Mouse (Mus musculus): ENCODE measurements around the gene Mmp25.

Gene Mmp25

DNA sequence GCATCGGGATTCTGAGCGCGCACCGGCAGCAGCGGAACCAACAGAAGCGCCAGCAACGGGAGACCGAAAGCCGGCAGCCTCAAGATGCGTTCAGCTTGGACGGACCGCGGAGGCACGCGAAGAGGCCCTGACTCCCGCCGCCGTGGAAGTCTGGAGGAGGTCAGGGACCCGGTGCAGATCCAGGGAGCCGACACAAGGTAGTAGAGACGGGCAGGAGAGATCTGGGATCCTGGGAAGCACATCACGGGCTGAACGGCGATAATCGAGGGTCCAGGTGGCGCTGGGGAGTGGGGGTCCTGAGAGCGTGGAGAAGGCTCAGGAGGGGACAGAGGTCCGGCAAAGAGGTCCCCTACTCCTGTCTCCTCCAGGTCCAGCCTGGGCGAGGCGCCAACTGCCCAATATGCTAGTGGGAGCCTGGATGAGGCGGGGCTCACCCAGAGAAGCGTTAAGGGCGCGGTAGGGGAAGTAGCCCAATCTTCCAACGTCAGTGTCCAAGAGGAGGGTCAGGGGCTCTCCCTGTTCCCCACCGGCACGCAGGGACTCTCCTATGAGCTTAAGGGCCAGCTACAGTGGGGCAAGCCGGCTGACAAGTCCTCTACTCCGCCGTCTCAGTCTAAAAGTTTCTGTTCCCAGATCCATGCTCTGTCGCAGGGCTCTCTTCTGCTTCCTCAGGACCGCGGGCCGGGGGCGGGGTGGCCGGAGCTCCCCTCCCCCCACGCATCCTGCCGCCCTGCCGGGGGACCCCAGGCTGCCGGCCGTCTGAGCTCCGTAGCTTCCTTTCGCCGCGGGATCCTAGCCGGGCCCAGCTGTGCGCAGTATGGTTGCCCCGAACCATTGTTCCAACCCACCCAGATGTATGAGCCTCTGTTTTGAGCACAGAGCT, at the start of gene Mmp25:
Gene Mmp25, minus strand, starts transcription at position 665 of the 883 bp plus-strand sequence.
- DNase-seq (ENCODE audit: low spot score in 2 of 2), result peak in 1 of 2 experiments; percentile 60

DNA sequence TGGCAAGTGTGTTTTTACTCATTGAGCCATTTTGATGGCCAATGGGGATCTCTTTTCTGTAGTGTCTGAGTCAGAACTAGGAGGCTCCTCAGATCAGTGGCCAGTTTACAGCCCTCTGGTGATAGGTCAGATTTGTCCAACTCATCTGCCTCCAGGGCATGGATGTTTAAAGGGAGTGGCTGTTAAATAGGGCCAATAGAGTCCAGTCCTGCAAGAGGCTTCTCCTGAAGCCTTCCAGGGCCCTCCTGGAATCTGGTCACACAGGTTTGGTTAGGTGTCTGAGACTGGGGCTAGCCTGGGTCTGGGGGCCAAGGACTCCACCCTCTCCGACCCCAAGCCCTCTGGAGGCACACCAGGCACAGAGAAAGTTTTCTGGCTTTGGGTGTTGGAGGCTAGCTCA, 49.4 kb upstream of the Mmp25 start:
- no peak for DNase-seq (ENCODE audit: low spot score in 2 of 2)

DNA sequence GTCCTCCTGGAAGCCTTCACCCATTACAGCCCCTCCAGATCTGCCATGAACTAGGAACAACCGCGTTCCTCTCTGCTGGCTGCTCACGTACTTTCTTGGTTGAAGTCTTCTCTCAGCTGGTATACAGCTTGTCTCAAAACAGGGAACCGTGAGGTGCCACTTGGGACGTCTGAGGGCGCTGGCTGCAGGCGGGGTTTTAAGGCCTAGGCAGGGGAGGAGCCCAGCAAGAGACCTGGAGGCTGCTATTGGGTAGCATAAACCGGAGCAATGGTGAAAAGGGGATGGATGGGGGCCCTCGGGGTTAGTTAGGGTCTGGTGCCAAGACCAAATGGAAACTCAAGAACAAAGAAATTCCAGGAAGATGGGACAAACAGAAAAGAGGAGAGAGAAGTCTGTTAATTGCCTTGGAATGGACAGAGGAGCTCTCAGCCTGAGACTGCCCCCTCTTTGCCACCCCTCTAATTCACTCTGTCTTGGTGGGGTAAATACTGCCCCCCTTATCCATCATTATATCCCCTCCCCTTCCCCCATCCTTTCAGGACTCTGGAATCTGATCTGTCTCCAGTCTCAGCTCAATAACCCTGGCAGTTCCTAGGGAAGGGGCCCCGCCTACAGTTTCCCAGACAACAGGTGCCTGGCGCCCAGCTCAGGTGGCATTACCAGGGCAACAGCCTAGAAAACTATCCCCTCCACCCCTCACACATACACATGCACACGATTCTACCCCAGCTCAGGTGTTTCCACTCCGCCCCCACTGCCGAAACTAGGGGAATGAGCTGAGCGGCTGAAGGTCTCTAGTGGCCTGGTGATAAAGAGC, 39.0 kb upstream of the Mmp25 start, which contains the start of gene Cldn9:
Gene Cldn9, minus strand, starts transcription at position 171 of the 817 bp plus-strand sequence.
- no peak for DNase-seq (ENCODE audit: low spot score in 2 of 2)

DNA sequence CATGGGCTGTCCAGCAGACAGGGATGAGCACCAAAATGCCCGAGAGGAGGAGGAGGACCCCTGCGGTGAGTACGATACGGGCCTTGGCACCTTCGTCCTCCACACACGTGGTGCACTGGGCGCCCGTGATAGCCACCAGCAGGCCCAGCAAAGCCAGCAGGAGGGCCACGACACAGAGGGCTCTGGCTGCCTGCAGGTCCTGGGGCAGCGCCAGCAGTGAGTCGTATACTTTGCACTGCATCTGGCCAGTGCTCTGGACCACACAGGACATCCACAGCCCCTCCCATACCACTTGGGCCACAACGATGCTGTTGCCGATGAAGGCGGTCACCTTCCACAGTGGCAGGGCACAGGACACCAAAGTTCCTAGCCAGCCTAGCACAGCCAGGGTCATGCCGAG, 38.1 kb upstream of the Mmp25 start:
- no peak for DNase-seq (ENCODE audit: low spot score in 2 of 2)

DNA sequence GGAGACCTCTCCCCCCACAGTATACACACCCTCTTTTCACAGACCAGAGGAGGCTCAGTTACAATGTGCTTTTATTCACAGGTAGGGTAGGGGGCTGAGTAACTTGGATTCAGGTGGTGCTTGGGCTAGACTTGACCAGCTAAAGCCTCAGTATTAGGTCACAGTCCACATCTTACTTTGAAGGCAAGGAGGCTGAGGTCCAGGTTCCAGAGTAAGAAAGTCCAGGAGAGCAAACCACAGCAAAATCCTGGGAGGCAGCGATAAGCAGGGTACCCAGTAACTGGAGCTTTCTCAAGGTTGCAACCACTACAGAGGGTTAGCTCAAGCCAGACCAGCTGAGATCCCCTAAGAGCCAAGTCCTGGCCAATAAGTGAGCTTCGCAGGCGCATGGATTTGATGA, 37.5 kb upstream of the Mmp25 start:
- no peak for DNase-seq (ENCODE audit: low spot score in 2 of 2)

DNA sequence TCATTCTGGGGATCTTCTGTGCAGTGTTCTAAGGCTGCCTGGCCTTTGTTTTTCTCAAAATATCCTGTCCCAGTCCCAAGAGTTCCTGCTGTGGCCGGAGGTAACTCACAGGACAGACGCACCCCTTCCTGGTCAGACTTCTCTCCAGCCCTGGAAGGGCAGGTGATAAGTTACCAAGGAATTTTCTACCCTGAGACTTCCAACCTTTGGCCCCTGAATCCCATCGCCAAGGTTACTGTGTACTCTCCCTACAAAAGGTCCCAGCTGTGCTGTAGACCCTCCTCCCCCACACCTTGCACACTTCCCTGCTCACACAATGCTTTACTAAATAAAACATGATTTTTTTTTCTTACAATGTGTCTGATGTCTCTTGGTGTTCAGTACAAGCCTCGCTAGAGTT, 37.0 kb upstream of the Mmp25 start:
- no peak for DNase-seq (ENCODE audit: low spot score in 2 of 2)

DNA sequence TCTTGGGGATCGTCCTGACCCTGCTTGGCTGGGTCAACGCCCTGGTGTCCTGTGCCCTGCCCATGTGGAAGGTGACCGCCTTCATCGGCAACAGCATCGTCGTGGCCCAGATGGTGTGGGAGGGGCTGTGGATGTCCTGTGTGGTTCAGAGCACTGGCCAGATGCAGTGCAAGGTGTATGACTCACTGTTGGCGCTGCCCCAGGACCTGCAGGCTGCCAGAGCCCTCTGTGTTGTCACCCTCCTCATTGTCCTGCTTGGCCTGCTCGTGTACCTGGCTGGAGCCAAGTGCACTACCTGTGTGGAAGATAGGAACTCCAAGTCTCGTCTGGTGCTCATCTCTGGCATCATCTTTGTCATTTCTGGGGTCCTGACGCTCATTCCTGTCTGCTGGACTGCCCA, 36.0 kb upstream of the Mmp25 start:
- no peak for DNase-seq (ENCODE audit: low spot score in 2 of 2)

DNA sequence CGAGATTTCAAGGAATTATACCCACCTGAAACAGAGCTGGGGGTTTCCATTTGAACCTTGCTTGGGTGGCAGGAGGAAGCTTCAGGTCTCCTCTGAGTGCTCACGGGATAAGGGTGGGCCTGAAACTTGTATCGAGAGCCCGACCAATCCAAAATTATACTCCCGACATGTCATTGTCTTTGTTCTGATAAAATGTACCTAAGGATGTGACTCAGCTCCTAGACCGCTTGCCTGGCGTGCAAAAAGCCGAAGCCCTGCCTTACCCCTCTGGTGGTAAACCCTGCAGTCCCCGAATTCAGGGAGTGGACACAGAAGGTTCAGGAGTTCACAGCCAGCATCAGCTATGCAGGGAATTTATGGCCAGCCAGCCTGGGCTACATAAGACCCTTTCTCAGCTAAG, 35.3 kb upstream of the Mmp25 start:
- DNase-seq (ENCODE audit: low spot score in 2 of 2), result no peak

DNA sequence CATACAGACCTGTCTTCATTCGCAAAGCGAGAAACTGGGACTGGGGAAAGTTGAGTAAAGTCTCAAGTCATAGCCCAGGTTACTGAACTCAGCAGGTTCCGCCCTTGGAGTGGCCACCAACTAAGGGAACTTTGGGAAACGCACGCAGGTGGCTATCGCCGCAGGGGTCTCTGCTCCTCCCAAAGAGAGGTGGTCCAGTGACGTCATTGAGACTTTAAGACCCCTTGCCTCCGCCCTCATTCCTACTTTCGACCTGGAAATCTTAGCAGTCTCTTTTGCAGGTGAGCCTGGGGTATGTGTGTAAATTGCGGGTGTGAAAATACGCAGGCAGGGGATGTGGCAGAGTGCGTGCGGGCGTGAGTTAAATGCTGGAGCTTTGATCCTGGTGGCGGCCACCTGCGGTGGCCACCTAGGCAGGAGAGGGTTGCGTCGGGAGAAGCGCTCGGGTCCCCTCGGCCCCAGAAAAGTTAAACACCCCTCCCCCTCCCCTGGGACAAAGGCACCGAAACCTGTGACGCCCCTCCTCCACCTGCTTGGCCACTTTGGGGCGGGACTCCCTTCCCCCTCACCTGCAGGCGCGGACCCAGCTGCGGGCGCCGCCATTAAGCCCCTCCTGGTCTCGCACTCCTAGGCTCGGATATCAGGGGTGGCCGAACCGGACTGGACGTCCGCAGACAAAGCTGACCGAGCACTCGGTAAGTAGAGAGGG, 34.2 kb upstream of the Mmp25 start, which contains the start of gene Cldn6:
Gene Cldn6, plus strand, starts transcription at position 123 of the 709 bp plus-strand sequence.
- DNase-seq (ENCODE audit: low spot score in 2 of 2), result no peak

DNA sequence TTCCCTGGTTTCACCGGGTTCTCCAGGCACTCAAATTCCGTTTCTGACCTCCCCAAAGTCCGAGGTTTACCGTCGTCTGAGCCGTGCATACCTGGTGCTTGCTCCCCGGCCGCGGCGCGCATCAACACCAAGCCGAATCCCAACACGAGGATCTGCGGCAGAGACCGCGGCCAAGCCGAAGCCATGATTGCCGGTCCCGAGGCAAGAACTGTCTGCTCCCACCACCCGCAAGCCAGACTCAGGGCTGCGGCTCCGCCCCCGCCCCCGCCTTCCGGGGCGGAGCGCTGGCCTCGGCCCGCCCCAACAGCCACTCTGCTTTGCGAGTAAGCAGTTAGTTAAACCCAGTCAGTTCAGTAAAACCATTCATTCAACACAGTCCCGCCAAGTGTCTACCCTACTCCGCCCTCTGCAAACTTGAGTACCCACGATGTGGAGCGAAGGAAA, 32.2 kb upstream of the Mmp25 start, which contains the start of gene Tnfrsf12a:
Gene Tnfrsf12a, minus strand, starts transcription at position 233 of the 444 bp plus-strand sequence.
- DNase-seq (ENCODE audit: low spot score in 2 of 2), result peak; percentile 78 to 83

DNA sequence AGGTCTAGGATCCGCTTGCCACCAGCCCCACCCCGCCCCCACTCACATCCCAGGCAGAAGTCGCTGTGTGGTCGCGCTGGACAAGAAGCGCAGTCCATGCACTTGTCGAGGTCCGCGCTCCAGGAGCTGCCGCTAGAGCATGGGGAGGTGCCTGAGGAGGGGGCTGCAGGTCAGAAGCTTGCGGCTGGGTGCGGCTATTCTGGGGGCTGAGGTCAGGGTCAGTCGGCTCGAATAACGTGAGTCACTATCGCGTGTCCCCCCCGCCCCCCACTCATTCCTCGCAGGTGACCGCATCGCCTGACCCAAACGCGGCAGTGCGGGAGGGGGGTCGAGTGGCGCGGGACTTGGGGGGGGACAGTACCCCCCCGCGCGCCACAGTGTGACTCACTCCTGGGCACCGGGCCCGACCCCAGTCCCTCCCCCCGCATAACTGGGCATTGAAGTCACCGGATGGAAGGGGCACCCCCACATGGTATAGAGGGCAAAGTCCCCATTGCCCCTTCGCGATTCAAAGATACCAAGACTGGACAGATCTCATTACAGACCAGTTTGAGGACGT, 31.5 kb upstream of the Mmp25 start:
- DNase-seq (ENCODE audit: low spot score in 2 of 2), result no peak

DNA sequence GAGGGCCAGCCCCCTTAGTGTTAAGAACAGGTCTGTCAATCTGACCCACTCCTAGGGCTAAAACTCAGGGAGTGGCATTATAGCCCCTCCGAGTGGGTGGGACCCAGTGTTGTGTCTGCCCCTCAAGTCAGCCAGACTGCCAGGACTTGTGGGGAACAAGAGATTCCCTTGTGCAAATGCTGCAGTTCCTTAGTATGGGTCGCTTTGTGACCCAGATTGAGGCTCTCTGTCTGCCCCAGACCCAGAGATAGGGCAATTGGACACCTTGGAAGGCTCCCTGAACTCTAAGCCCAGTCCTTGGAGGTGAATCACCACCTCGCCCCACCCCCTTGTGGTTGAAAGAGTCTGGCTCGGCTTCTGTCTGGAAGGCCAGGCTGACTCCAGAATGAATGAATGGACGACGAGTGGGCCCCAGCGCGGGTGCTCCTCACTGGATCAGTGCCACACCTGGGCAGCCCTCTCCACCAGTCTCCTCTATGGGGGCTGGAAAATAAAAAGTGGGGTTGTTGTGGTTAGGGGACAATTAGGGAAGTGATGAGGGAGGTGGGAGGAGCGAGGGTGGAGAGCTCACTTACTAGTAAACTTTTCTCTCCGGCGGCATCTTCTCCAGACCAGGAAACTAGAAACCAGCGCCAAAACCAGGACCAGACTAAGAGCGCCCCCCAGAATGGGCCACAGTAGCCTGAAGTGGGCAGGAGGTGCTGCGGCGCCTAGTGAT, 30.6 kb upstream of the Mmp25 start:
- DNase-seq (ENCODE audit: low spot score in 2 of 2), result no peak

DNA sequence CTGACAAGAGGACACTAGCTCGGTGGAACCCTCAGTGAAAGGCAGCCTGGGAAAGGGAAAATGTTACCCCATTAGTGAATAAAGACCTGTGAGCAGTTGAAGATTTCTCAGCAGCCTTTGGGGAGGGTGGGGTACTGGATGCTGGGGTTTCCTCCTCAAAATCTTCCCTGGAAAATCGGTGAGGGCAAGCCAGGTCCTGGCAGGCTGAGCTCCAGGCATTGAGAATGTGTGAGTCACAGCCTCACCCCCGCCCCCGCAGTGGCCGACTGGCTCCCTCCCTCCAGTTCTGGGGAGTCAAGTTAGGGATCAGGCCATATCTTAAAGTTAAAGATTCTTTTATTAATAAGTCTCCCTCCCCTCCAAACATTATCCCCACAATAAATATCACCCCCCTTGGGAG, 30.1 kb upstream of the Mmp25 start:
- DNase-seq (ENCODE audit: low spot score in 2 of 2), result peak in 1 of 2 experiments; percentile 70

DNA sequence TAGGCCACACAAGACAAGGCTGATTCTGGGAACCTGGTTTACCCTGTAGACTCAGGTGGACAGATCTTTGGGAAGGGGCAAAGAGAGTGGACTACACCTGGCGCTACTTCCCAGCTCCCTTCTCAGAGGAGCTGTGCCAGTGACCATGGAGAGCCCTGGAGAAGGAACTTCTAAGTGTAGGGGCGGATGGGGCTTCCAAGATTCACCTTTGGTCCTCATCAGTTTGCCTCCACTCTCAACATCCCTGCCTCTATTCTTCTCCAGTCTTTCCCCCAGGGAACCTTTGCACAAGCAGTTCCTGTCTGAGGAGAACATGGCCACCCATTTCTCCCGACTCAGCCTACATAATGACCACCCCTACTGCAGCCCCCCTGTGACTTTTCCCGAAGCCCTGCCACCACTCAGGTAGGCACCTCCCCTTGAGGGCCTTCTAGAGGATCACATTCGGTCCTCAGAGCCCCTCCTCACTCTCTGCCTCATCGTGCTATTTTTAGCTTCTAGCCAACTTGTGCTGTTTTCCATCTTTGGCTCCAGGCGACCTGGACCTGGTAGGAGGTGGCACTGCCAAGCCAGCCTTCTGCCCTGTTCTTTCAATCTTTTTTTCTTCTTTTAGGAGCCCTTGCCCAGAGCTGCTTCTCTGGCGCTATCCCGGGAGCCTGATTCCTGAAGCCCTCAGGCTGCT, 29.3 kb upstream of the Mmp25 start:
- DNase-seq (ENCODE audit: low spot score in 2 of 2), result no peak

DNA sequence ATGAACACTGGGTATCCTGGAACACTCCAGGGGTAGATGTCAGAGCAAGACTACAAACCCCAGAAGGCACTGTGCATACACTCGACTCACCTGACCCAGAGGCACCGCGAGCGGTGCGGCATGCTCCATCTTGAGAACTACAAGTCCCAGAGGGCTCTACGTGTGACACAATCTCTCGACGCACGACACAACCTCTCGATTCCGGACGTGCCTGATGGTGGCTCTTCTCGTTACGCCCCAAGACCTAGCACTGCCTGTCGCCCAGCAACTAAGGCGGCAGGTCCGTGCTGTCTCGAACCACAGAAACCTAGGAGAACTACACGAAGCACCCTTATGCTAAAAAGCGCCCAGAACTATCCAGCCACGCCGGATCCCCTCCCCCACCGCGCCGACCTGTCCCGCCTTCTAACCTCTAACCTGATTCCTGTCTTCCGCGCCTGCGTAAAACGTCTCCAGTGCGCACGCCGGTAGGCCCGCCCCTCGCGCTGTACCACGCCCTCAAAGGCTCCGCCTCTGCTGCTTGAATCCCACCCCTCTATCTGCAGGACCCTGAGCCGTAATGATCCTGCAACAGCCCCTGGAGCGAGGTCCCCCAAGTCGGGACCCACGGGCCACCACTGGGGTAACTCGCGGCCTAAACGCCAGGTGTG, 28.5 kb upstream of the Mmp25 start, which contains the start of the genes Hcfc1r1 and Thoc6:
Gene Hcfc1r1, plus strand, starts transcription at position 173 of the 650 bp plus-strand sequence.
Gene Thoc6, minus strand, starts transcription at position 459 of the 650 bp plus-strand sequence.
- peak; percentile 89 to 90 for DNase-seq (ENCODE audit: low spot score in 2 of 2)

DNA sequence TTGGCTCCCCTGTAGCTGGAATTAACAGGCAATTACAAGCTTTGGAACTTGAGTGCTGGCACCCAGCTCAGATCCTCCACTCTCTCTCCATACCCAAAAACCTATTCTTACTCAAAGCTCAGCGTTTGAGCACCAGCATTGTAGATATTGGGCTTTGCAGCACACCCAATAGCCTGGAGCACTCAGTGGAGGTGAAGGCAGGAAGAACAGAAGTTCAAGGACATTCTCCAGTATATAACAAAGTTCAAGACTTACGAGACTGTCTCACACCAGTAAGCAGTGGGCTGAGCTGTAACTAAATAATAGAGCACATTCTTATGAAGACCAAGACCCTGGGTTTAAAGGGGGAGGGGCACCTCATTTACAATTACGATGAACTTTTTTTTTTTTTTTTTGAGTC, 27.7 kb upstream of the Mmp25 start:
- DNase-seq (ENCODE audit: low spot score in 2 of 2), result no peak

DNA sequence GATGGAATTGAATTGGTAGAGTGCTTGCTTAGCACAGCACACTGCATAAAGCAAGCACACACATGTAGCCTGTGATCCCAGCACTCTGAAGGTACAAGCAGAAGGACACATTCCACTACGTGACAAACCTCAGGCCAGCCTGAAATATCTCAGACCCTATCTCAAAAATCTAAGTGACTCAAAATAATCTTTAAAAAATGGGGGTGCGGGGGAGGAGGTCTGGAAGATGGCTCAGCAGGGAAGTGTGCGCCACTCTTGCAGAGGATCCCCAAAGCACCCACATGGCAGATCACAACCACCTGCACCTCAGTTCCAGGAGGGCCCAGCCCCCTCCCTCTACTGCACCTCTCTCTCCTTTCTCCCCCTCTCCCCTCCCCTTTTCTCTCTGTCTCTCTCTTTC, 26.4 kb upstream of the Mmp25 start:
- DNase-seq (ENCODE audit: low spot score in 2 of 2), result no peak

DNA sequence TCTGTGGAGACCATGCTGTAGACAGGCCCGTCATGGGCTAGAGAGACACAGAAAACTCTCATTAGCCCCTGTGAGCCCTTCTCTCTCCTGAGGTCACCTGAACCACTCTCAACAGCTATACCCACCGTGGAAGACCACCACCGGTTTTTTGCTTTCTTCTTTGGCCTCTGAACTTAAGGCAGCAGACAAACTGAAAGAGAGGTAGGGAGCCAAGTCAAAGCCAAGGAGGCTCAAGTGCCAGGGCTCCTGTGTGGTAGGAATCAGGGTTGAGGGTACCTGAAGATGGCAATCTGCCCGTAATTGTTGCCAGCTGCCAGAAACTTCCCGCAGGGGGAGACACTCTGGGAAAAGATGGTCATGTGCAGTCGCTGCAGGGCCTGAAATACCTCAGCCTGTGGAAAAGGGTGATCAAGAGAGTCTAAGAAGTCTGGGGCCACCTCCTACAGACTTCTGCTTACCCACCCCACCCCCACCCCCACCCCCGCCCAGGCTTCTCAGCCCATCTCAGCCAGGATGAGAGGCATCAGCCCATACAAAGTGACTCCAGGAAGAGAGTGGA, 25.5 kb upstream of the Mmp25 start:
- no peak for DNase-seq (ENCODE audit: low spot score in 2 of 2)

DNA sequence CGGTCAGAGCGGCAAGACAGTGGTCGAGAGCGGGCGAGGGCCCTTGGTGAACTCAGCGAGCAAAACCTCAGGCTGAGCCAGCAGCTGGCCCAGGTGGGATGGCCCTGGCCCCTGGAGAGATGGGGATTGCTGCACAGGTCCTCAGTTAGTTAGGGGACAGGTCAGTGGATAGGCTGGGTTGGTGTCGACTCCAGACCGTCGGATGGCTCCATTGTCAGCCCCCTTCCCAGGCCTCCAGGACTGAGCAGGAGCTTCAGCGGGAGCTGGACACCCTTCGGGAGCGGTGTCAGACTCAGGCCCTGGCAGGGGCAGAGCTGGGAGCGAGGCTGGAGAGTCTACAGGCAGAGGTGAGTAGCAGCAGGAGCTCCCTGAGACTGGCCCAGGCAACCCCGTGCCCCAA, 20.4 kb upstream of the Mmp25 start:
- DNase-seq (ENCODE audit: low spot score in 2 of 2), result no peak

All from urinary bladder, postnatal 4 days (tissue).